Mouse (Mus musculus): ENCODE results near the gene Adck2. TPM values are rescaled to one million over a fixed set of nuclear protein-coding genes. Genes with fewer than 3 reads are reported as not detected.

Gene Adck2
- polyA plus RNA-seq, 1 experiment, result 26.2 TPM

DNA sequence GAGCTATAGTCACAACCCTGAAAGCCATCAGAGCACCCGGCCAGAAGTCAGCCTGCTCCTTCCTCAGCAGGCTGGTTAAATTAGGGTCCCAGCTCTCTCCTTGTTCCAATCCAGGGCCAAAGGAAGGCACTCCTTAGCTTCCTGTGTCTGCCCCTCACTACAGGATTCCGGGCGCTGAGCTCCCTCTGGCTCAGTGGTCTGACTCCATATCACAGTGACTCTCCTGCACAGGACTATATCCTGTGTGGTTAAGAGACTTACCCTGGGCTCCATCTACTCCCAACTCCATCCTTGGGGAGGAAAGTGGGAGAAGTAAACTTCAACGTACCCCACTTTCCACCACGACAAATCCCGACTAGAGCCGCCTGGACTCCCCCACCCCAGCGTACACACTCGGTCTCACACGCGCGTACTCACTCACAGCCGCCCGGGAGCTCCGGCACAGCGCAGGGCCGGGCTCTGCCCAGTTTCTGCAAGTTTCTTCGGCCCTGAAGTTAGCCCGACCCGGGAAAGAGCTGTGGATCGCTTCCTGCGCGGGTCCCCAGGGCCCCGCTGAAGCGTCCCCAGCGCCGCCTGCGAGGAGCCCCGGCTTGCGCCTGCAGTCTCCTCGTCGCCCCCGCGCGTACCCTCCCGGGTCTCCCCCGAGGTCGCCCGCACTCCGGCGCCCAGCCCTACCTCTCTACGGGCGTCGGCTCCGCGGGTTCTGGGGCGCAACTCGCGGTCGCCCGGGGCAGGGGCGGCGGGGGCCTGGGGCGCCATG, 16.6 kb upstream of the Adck2 start:
- Histone ChIP-seq H3K4me1 (ENCODE audit: control insufficient read depth, insufficient read depth, low read length) (peaks cover 2% of the 10 kb centered on the region), H3K4me3 (ENCODE audit: insufficient read depth, low read length) (peak overlapping the region; percentile 44), H3K27ac (ENCODE audit: insufficient read depth, low read length) (peak overlapping the region; percentile 48; the same call in 1 of the 2 replicates)
- TF ChIP-seq CTCF (IDR thresholded peaks at IDR 0.05; ENCODE audit: extremely low read depth, insufficient read depth, low read length) (no peak), POLR2A (IDR thresholded peaks at IDR 0.05; ENCODE audit: extremely low read depth, insufficient read depth, low read length) (no peak)

DNA sequence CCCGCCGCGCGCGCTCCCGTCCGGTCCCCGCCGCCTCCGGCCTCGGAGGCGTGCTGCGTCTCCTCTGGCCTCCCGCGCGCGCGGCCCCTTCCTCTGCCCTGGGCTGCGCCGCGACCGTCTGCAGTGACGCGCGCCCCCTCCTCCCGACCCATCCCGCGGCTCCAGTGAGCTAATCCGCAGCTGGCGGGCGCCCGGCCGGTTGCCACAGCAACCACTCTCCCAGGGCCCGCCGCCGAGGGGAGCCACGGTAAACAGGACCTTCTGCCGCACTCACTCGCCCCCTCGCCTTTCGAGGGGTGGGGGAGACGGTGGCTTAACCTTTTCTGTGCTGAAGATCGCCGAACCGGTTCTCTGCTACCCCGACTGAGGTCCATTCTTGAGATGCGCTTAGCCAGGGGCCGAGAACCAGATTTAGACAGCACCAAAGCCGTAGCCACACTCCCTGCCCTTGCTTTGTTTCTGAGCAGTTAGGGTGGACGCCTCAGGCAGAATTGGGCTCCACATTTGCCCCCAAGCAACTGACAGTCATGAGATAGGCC, 15.9 kb upstream of the Adck2 start, which contains the start of gene Dennd2a:
TSS of gene Dennd2a (minus strand) at position 145 of the 539 bp plus-strand sequence.
- H3K4me1 ChIP-seq (ENCODE audit: control insufficient read depth, insufficient read depth, low read length), result peaks cover 2% of the 10 kb centered on the region
- H3K4me3 ChIP-seq (ENCODE audit: insufficient read depth, low read length), result peak within 1 kb of the TSS; percentile 44
- TF ChIP-seq CTCF (IDR thresholded peaks at IDR 0.05; ENCODE audit: extremely low read depth, insufficient read depth, low read length) (no peak), POLR2A (IDR thresholded peaks at IDR 0.05; ENCODE audit: extremely low read depth, insufficient read depth, low read length) (0 out of 2 replicates have a peak, but pooled peaks have one; percentile 17)
- peak within 1 kb of the TSS; percentile 48 for H3K27ac ChIP-seq (ENCODE audit: insufficient read depth, low read length)

DNA sequence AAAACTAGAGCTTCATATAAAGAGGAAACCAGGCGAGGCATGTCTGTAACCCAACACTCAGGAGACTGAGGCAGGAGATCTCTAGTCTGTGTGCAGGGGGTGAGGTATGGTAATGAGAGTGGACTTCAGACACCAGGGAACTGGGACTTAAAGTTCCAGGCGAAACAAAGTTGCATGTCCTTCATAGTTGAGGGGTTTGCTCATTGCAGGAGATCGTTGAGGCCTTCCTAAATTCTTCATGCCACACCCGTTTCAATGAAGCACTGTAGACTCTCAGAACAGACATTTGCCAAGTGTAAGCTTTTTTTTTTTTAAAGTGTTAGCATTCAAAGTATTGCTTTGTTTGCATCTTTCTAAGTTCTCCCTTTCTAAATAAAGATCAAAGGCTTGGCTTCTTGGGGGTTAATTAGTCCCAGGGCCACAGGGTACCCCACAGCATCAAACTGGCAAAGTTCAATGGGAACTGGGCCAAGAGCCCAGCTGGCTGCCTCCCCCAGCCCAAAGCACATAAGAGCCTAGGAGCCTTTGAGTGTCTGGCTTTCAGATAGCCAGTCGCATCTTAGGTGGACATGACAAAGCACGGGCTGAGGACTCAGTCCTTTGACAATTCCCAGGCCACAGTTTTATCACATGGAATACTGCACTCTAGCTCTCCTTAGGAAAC, 14.3 kb upstream of the Adck2 start:
- Histone ChIP-seq H3K4me1 (ENCODE audit: control insufficient read depth, insufficient read depth, low read length) (peaks cover 2% of the 10 kb centered on the region), H3K4me3 (ENCODE audit: insufficient read depth, low read length) (no peak overlapping the region), H3K27ac (ENCODE audit: insufficient read depth, low read length) (no peak overlapping the region)
- TF ChIP-seq POLR2A (IDR thresholded peaks at IDR 0.05; ENCODE audit: extremely low read depth, insufficient read depth, low read length) (no peak), CTCF (IDR thresholded peaks at IDR 0.05; ENCODE audit: extremely low read depth, insufficient read depth, low read length) (no peak)

DNA sequence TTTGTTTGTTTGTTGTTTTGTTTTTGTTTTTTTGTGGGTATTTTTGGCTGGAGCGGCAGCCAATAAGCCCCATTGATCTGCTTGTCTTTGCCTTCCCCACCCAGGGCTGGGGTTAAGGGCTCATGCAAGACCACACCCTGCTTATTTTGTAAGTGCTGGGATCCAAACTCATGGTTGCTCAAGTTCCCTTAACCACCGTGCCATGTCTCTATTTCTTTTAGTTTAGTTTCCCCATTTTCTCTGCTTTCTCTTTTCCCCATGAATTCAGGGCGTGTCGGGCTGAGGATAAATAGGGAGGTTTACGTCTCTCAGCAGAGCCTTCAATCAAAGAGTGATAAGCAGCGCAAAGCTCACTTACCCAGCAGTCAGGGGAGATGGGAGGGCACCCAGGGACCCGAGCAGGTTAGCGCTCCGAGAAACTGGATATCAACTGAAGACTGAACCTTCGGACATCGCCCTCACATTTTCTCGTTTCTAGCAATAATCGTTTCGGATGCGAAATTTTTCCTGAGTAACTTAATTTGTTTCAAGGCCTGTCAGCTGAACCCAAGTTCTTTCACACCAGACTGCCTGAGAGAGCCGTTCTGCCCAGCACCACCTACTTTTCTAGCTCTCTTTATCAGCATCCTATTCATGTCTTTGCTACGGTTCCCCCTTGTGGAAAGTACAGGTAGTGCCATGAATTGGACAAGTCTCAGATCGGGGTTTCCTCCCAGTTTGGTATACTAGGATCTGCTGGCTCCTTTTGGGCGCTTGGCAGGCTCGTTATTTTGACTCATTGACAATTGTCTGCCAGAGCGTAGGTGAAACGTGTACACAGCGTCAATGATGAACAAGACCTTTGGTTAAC, 11.3 kb upstream of the Adck2 start:
- H3K4me3 ChIP-seq (ENCODE audit: insufficient read depth, low read length), result no peak overlapping the region
- no peak overlapping the region for H3K27ac ChIP-seq (ENCODE audit: insufficient read depth, low read length)
- TF ChIP-seq POLR2A (IDR thresholded peaks at IDR 0.05; ENCODE audit: extremely low read depth, insufficient read depth, low read length), result no peak
- TF ChIP-seq CTCF (IDR thresholded peaks at IDR 0.05; ENCODE audit: extremely low read depth, insufficient read depth, low read length), result peak; percentile 81
- H3K4me1 ChIP-seq (ENCODE audit: control insufficient read depth, insufficient read depth, low read length), result no peaks in the 10 kb centered on the region; the same call in 1 of the 2 replicates

DNA sequence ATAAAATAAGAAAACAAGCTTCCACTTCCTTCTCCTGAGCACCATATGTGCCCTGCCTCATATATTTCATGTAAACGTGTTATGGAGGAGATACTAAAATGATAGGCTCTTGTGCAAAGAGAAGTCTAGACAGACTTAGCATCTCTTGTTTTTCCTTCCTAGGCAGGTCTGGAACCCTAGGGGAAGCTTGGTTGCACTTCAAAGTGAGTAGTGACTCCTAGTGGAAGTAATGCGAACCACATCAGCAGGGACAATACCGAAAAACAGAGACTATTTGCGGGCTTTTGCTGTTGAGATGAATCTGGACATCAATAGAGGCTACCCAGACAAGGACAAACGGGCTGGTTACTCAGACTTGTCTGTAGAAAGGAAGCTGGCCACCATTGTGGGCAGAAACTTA, 6.1 kb upstream of the Adck2 start:
- Histone ChIP-seq H3K4me1 (ENCODE audit: control insufficient read depth, insufficient read depth, low read length) (no peaks in the 10 kb centered on the region; the same call in 1 of the 2 replicates), H3K27ac (ENCODE audit: insufficient read depth, low read length) (no peak overlapping the region), H3K4me3 (ENCODE audit: insufficient read depth, low read length) (no peak overlapping the region)
- no peak for TF ChIP-seq POLR2A (IDR thresholded peaks at IDR 0.05; ENCODE audit: extremely low read depth, insufficient read depth, low read length)
- peak; percentile 77 for TF ChIP-seq CTCF (IDR thresholded peaks at IDR 0.05; ENCODE audit: extremely low read depth, insufficient read depth, low read length)

DNA sequence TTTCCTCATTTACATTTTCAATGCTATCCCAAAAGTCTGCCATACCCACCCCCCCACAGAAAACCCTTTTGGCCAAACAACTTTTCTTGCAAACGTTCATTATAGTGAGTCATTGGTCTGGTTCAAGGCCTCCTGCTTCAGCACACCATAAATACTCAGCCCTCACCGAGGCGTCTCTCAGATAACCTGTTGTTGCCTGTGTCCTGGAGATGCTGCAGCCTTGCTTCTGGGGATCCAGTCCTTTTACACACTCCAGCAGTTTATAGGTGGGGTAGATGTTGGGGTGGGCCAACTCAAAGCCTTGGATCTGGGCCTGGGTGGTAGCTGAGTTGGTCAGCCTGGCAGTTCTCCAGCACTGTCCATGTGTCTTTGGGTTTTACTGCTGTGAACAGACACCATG, 3.2 kb upstream of the Adck2 start:
- Histone ChIP-seq H3K4me1 (ENCODE audit: control insufficient read depth, insufficient read depth, low read length) (peaks cover 3% of the 10 kb centered on the region), H3K27ac (ENCODE audit: insufficient read depth, low read length) (no peak overlapping the region), H3K4me3 (ENCODE audit: insufficient read depth, low read length) (no peak overlapping the region)
- TF ChIP-seq POLR2A (IDR thresholded peaks at IDR 0.05; ENCODE audit: extremely low read depth, insufficient read depth, low read length) (no peak), CTCF (IDR thresholded peaks at IDR 0.05; ENCODE audit: extremely low read depth, insufficient read depth, low read length) (no peak)

DNA sequence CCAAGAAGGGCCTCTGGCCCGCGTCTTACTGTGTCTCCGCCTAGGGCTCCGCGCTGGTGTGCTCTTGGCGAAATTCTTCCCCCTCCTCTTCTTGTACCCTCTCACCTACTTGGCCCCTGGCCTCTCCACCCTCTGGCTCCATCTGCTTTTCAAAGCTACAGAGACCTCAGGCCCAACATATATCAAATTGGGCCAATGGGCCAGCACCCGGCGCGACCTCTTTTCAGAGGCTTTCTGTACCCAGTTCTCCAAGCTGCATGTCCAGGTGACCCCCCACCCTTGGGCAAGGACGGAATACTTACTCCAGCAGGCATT, 839 bp downstream of the Adck2 start:
- no peak for TF ChIP-seq POLR2A (IDR thresholded peaks at IDR 0.05; ENCODE audit: extremely low read depth, insufficient read depth, low read length)
- no peak for TF ChIP-seq CTCF (IDR thresholded peaks at IDR 0.05; ENCODE audit: extremely low read depth, insufficient read depth, low read length)
- H3K4me3 ChIP-seq (ENCODE audit: insufficient read depth, low read length), result peak overlapping the region; percentile 85
- H3K27ac ChIP-seq (ENCODE audit: insufficient read depth, low read length), result 0 out of 2 replicates have a peak overlapping the region, but pooled peaks have one; percentile 61
- H3K4me1 ChIP-seq (ENCODE audit: control insufficient read depth, insufficient read depth, low read length), result peaks cover 7% of the 10 kb centered on the region

DNA sequence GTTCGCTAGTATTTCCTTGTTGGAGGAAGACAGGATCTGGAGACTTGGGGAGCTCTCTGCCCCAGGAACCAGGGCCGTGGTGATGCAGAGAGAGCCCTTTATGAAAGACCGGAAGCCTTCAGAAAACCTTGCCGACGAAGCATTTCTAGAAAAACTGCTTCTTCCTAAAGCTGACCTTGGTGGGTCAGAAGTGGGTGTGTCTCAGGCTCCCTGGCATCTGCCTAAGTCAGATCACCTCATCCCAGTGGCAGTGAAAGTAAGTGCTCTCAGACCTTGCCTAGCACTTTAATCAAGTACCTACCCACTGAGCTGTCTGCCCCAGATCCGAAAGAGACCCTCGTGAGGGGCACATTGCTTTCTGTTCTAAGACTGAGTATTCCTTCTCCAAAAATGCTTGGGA, 1.3 kb downstream of the Adck2 start:
- peak overlapping the region; percentile 85 for H3K4me3 ChIP-seq (ENCODE audit: insufficient read depth, low read length)
- no peak overlapping the region for H3K27ac ChIP-seq (ENCODE audit: insufficient read depth, low read length)
- no peak for TF ChIP-seq CTCF (IDR thresholded peaks at IDR 0.05; ENCODE audit: extremely low read depth, insufficient read depth, low read length)
- H3K4me1 ChIP-seq (ENCODE audit: control insufficient read depth, insufficient read depth, low read length), result peaks cover 7% of the 10 kb centered on the region

DNA sequence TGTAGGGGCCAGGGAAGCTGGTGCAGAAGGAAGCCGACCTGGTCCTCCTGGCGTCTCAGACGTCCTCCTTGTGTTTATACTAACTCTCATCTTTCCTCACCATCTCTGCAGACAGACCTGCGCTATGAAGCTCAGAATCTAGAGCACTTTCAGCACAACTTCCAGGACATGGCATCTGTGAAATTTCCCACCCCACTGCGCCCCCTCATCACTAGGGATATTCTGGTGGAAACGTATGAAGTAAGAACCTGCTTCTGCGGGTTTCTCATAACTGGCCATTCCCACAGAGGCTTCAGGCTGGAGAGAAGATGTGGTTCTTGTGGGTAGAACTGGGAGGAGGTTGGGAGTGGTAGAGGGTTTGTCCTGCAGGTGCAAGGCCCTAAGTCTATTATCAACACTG, 5.9 kb downstream of the Adck2 start:
- no peak for TF ChIP-seq POLR2A (IDR thresholded peaks at IDR 0.05; ENCODE audit: extremely low read depth, insufficient read depth, low read length)
- TF ChIP-seq CTCF (IDR thresholded peaks at IDR 0.05; ENCODE audit: extremely low read depth, insufficient read depth, low read length), result no peak
- H3K4me3 ChIP-seq (ENCODE audit: insufficient read depth, low read length), result no peak overlapping the region
- H3K4me1 ChIP-seq (ENCODE audit: control insufficient read depth, insufficient read depth, low read length), result peaks cover 7% of the 10 kb centered on the region
- H3K27ac ChIP-seq (ENCODE audit: insufficient read depth, low read length), result no peak overlapping the region
